Mouse (Mus musculus) neural tube, embryonic 11.5 days (tissue): ENCODE measurements around the gene Gpi1. TPM values are rescaled to one million over a fixed set of nuclear protein-coding genes. Genes with fewer than 3 reads are reported as not detected.

Source experiments
- ATAC-seq: fragments of 200-750 bp; cut with Nextera tagmentation; 2 replicates; pipeline ENCODE4 v1.8.0; 2017; ENCODE audit warnings: moderate number of reproducible peaks, mild to moderate bottlenecking, moderate TSS enrichment, moderate library complexity; ENCODE audit not compliant: insufficient read depth, low FRiP score, low TSS enrichment
- DNase-seq: peaks from one replicate; pipeline ENCODE4 v3.0.0-alpha.2; 2015; ENCODE audit warnings: low spot score
- H3K27ac ChIP-seq: fragments of 300-500 bp; sonication (generic); 2 replicates; pipeline ENCODE4 v1.5.1; 2014; ENCODE audit warnings: low read depth, mild to moderate bottlenecking, low read length
- H3K27me3 ChIP-seq: fragments of 300-500 bp; sonication (generic); 2 replicates; pipeline ENCODE4 v1.6.1; 2014; ENCODE audit warnings: mild to moderate bottlenecking, low read length, mixed read lengths; ENCODE audit not compliant: control insufficient read depth, insufficient read depth
- H3K36me3 ChIP-seq: fragments of 300-500 bp; sonication (generic); 2 replicates; pipeline ENCODE4 v1.6.1; 2014; ENCODE audit warnings: mild to moderate bottlenecking, low read length, moderate library complexity, mixed read lengths; ENCODE audit not compliant: control insufficient read depth, insufficient read depth
- H3K4me1 ChIP-seq: fragments of 300-500 bp; sonication (generic); 2 replicates; pipeline ENCODE4 v1.6.1; 2014; ENCODE audit warnings: low read length, mixed read lengths; ENCODE audit not compliant: control insufficient read depth, insufficient read depth
- H3K4me2 ChIP-seq: fragments of 300-500 bp; sonication (generic); 2 replicates; pipeline ENCODE4 v1.6.1; 2014; ENCODE audit warnings: low read depth, mild to moderate bottlenecking, moderate library complexity
- H3K4me3 ChIP-seq: fragments of 300-500 bp; sonication (generic); 2 replicates; pipeline ENCODE4 v1.5.1; 2014; ENCODE audit warnings: low read depth, low read length
- H3K9ac ChIP-seq: fragments of 300-500 bp; sonication (generic); 2 replicates; pipeline ENCODE4 v1.6.1; 2014; ENCODE audit warnings: mild to moderate bottlenecking, low read length
- H3K9me3 ChIP-seq: fragments of 300-500 bp; sonication (generic); 2 replicates; pipeline ENCODE4 v1.6.1; 2016; ENCODE audit warnings: low read length; ENCODE audit not compliant: control insufficient read depth
- whole genome bisulfite sequencing: fragments of 180-500 bp; shearing (Covaris S2); extraction: QIAGEN DNeasy Blood & Tissue Kit; methylation state at CpG from one replicate; pipeline ENCODE4 v1.1.7; 2014; 5-methylcytosine and 5-hydroxymethylcytosine counted together
- polyA plus RNA-seq: library from polyadenylated mRNA; unstranded; fragments of >200 nt; fragmentation: Nextera tagmentation; extraction: Ambion mirVana; gene quantifications from 2 replicates; pipeline ENCODE4 v1.2.1, GENCODE M21; 2014

The Gpi1 gene
- polyA plus RNA-seq, 1 experiment from 2014 or later, result 324 TPM

- no peaks in the 10 kb centered on the region for H3K27me3 ChIP-seq
- H3K4me1 ChIP-seq, result 0 out of 2 replicates have a peak, but pooled peaks cover 4% of the 10 kb centered on the region
- no peak overlapping the region for H3K9ac ChIP-seq
- H3K4me3 ChIP-seq, result no peak overlapping the region
- DNase-seq (peak; percentile 41), ATAC-seq (no peak)
- WGBS, result 58% methylated on average over 4 of the region's 4 CpGs
- H3K9me3 ChIP-seq, result no peaks in the 10 kb centered on the region
- no peak overlapping the region for H3K27ac ChIP-seq
- H3K4me2 ChIP-seq, result no peak overlapping the region
- peaks cover 13% of the 10 kb centered on the region for H3K36me3 ChIP-seq
Measured at GRCm38 (mm10) chr7:34166850-34167249, 63.3 kb downstream of the Gpi1 start.

GRCm38 (mm10) chr7:34165999-34166398 lies 64.1 kb downstream of the Gpi1 start:
- no peaks in the 10 kb centered on the region for H3K9me3 ChIP-seq
- 0 out of 2 replicates have a peak, but pooled peaks cover 4% of the 10 kb centered on the region for H3K4me1 ChIP-seq
- H3K9ac ChIP-seq, result no peak overlapping the region
- H3K4me2 ChIP-seq, result no peak overlapping the region
- no peaks in the 10 kb centered on the region for H3K27me3 ChIP-seq
- peaks cover 16% of the 10 kb centered on the region for H3K36me3 ChIP-seq
- H3K27ac ChIP-seq, result no peak overlapping the region
- H3K4me3 ChIP-seq, result no peak overlapping the region
- ATAC-seq (no peak), DNase-seq (no peak)
- 86% methylated on average over 3 of the region's 3 CpGs for WGBS

DNA sequence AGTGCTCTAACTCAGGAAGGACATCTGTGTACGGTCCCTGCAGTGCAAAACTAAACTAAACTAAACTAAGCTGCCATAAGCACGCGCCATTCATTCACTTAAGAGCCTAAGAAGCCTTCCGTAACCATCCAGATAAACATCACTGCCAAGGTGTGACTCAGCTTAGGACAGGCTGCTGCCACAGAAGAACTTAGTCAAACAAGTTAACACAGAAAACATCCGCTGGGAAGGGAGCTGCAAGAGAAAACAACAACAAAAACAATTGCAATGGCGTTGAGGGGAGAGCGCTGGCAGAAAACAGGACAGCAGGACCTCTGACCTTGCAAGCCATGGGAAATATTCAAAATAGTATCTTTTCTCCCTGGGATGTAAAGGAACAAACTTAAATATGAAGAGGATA lies 65.5 kb downstream of the Gpi1 start:
- Histone ChIP-seq H3K27me3 (no peaks in the 10 kb centered on the region), H3K4me1 (0 out of 2 replicates have a peak, but pooled peaks cover 4% of the 10 kb centered on the region), H3K9ac (no peak overlapping the region), H3K4me2 (no peak overlapping the region), H3K27ac (no peak overlapping the region), H3K9me3 (no peaks in the 10 kb centered on the region), H3K36me3 (peaks cover 22% of the 10 kb centered on the region), H3K4me3 (no peak overlapping the region)
- 93% methylated on average over 7 of the region's 7 CpGs for WGBS
- DNase-seq (no peak), ATAC-seq (no peak)

GRCm38 (mm10) chr7:34159167-34159566 lies 71.0 kb downstream of the Gpi1 start:
- H3K36me3 ChIP-seq, result peaks cover 44% of the 10 kb centered on the region
- H3K4me1 ChIP-seq, result no peaks in the 10 kb centered on the region
- H3K27me3 ChIP-seq, result no peaks in the 10 kb centered on the region
- no peaks in the 10 kb centered on the region for H3K9me3 ChIP-seq
- WGBS, result 92% methylated on average over 3 of the region's 3 CpGs
- no peak overlapping the region for H3K4me3 ChIP-seq
- DNase-seq (no peak), ATAC-seq (no peak)
- H3K9ac ChIP-seq, result no peak overlapping the region
- no peak overlapping the region for H3K4me2 ChIP-seq
- H3K27ac ChIP-seq, result no peak overlapping the region

GRCm38 (mm10) chr7:34157994-34158393 lies 72.1 kb downstream of the Gpi1 start:
- Histone ChIP-seq H3K9me3 (no peaks in the 10 kb centered on the region), H3K9ac (no peak overlapping the region), H3K4me2 (no peak overlapping the region), H3K36me3 (peaks cover 41% of the 10 kb centered on the region), H3K27ac (no peak overlapping the region), H3K4me3 (no peak overlapping the region), H3K27me3 (no peaks in the 10 kb centered on the region), H3K4me1 (no peaks in the 10 kb centered on the region)
- 99% methylated on average over 3 of the region's 3 CpGs for WGBS
- ATAC-seq (no peak), DNase-seq (no peak)

Other genes with a start within 250 kb of the Gpi1 start
- not detected in 2 replicates for gene Scgb2b27, start 216.4 kb downstream of the Gpi1 start, polyA plus RNA-seq
- gene Scgb1b27, start 208.9 kb downstream of the Gpi1 start, polyA plus RNA-seq, result not detected in 2 replicates
- gene Scgb1b30, start 134.9 kb downstream of the Gpi1 start, polyA plus RNA-seq, result not detected in 2 replicates
- gene Wtip, start 97.1 kb downstream of the Gpi1 start, polyA plus RNA-seq, result 5.3 and 5.8 TPM in 2 replicates
- 261 and 264 TPM in 2 replicates for gene Uba2, start 60.7 kb downstream of the Gpi1 start, polyA plus RNA-seq
- 60.8 and 64.4 TPM in 2 replicates for gene Pdcd2l, start 33.7 kb downstream of the Gpi1 start, polyA plus RNA-seq
- gene Gm6096, start 20.7 kb upstream of the Gpi1 start, polyA plus RNA-seq, result 0.69 and 1.2 TPM in 2 replicates
- gene 4931406P16Rik, start 83.2 kb upstream of the Gpi1 start, polyA plus RNA-seq, result 34.4 and 35.7 TPM in 2 replicates
- 63.9 and 67.2 TPM in 2 replicates for gene Lsm14a, start 163.0 kb upstream of the Gpi1 start, polyA plus RNA-seq